Mouse (Mus musculus) embryo, embryonic 10.5 days (tissue): Measurements from ENCODE around the gene Dcakd.

Source experiments
- DNase-seq: peaks from one replicate; pipeline ENCODE4 v3.0.0-alpha.2; 2015; ENCODE audit warnings: low spot score

The Dcakd gene

DNA sequence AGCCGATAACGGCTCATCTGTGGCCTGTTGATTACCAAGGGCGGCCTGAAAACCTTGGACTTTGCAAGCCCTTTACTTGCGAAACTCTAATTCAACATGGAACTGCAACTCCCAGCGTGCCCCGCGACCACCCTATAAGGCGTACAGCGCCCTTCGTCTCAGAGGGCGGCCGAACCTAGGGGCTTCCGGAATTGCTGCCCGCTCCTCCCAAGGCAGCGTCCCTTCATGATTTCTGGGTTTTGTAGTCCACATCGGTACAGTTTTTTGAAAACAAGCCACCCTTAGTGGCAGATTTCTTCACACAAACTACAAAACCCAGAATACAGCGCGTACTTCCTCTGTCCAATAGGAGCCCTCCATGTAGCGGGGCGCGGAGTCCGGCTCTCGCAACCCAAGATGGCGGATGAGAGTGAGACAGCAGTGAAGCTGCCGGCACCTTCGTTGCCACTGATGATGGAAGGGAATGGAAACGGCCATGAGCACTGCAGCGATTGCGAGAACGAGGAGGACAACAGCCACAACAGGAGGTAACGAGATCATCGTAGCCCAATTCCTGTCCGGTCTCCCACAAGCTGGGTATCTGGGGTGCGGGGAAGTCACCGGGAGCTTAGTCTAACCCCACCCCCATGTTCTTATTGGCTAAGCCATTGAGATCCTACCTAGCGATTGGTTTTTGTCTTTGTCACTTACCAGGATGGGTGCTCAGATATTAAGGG, at the start of gene Dcakd, which contains the start of gene Nmt1:
TSS of gene Dcakd (minus strand) at position 158 of the 716 bp plus-strand sequence.
TSS of gene Nmt1 (plus strand) at position 15 of the 716 bp plus-strand sequence.
- peak; percentile 99 for DNase-seq

GRCm38 (mm10) chr11:103076581-103076980, 48.4 kb upstream of the Dcakd start:
- no peak for DNase-seq

DNA sequence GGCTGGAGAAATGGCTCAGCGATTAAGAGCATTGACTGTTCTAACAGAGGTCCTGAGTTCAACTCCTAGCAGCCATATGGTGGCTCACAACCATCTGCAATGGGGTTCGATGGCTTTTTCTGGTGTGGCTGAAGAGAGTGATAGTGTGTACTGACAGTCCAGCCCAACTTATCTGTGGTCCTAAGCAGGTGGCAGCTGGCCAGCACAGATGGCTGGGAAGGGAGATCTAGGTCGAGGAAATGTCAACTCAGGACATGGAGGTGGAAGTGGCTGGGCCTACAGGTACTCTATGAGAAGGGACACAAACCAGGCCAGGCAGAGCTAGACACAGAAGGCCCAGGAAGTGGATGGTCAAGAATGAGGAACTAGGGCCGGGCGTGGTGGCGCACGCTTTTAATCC, 47.9 kb upstream of the Dcakd start:
- DNase-seq = no peak

DNA sequence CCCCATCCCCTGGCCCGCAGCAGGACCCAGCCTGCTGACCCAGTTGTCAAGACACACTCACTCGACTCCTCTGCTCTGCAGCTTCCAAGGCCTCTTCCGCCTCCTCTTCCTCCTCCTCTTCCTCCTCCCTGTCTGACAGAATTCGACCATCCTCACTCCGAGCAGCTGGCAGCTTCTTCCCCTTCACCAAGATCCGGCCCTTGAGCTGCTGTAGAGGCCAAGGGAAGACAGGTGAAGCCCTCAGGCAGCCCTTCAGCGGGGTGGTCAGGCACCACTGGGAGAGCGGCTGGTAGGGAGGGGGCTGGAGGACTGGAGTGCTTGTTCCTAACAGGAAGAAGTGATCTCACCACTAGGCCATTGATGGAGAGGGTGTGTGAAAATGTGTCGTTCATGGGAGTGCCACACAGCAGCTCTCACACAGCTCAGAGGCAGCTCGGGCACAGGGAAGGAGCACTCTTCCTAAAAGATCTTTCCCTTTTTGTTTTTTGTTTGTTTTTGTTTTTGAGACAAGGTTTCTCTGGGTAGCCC, 46.7 kb upstream of the Dcakd start:
- DNase-seq = no peak

- DNase-seq = no peak
These were observed 46.1 kb upstream of the Dcakd start for GRCm38 (mm10) chr11:103074121-103074650.

GRCm38 (mm10) chr11:103073671-103074070, 45.5 kb upstream of the Dcakd start:
- no peak for DNase-seq

- no peak for DNase-seq
These were observed 42.3 kb upstream of the Dcakd start for GRCm38 (mm10) chr11:103070322-103070880.

- DNase-seq = no peak
These were observed 41.6 kb upstream of the Dcakd start for GRCm38 (mm10) chr11:103069731-103070130.

GRCm38 (mm10) chr11:103068884-103069283, 40.8 kb upstream of the Dcakd start:
- no peak for DNase-seq

DNA sequence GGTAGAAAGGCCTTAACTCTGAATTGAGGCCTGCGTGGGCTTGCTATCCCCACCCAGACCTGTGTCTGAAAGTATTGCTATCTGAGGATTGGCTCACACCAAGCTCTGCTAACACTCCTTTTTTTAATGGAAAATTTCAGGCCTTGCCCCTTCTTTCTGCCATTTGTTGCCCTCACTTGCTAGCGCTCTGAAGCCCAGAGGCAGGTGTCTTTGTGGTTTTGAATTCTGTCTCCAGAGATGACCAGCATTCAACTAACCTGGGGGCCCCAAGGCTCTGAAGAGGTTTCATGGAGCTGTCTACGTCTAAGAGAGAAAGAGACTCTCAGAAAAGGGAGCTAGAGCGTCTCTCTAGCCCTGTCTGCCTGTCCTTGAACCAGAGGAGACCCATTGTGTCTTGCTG, 40.1 kb upstream of the Dcakd start:
- no peak for DNase-seq

DNA sequence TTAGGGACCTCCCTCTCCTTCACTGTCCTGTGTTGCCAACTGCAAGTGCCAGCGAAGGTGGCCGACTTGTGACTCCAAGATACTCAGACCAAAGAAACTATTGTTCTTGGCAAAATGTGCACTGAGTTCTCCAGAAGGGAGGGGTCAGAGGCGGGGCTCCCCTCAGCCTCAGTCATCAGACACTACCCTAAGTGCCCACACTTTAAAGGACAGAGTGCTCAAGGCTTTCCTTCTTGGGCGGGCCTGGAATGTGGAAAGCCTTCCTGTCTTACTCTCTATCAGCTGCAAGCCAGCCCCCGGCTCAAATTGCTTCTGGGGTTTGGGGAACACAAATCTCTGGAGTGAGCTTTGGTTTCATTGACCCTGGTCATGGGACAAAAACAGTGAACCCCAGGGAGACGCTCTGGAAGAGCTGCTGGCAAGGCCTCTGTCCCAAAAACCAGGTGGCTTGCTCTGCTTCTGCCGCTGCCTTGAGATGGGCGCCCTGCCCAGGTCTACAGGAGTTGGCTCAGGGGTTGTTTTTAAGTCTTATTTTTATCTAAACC, 39.4 kb upstream of the Dcakd start:
- DNase-seq = no peak

GRCm38 (mm10) chr11:103067051-103067361, 38.9 kb upstream of the Dcakd start:
- DNase-seq = no peak

GRCm38 (mm10) chr11:103066191-103067050, 38.3 kb upstream of the Dcakd start:
- no peak for DNase-seq

DNA sequence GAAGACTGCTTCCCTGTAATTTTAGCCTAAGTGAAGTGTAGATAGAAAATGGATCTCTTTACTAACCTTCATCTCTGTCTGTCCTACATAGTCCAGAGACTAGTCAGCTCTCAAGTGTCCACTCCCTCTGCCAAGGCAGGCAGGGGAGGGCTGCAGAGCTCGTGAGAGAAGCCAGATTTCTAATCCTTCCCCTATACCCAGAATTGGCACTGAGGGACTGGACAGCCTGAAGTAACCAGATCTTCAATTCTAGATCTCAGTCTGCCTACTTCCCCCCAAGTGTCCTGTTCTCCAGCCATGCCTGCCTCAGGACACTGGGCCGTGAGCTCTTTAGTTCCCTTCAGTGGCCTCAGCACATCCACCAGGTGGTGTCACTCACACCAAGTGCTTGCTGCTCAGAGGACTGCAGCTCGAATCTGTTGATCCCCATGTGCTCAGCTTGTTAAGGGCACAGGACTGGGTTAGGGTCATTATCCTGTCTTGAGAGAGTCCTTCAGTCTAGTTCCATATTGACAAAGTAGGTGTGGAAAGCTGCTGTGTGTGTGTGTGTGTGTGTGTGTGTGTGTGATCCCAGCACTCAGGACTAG, 30.5 kb upstream of the Dcakd start:
- no peak for DNase-seq

DNA sequence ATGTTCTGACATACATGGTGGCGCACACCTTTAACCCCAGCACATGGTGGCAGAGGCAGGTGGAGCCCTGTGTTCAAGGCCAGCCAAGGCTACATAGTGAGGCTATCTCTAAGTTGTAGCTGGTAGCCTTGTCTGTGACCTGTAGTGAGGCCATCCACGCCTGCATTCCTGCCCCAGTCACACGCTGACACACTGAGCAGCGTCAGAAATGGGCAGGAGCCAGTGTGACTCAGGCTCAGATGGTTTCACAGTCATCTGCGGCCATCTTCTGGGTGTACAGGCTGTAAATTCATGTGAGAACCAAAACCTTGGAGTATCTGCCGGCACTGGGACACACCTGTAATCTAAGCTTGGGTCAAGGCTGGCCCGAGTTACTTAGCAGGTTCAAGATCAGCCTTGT, 28.5 kb upstream of the Dcakd start:
- DNase-seq = no peak

- DNase-seq = peak; percentile 93
These were observed 26.7 kb upstream of the Dcakd start for GRCm38 (mm10) chr11:103054798-103055197.

DNA sequence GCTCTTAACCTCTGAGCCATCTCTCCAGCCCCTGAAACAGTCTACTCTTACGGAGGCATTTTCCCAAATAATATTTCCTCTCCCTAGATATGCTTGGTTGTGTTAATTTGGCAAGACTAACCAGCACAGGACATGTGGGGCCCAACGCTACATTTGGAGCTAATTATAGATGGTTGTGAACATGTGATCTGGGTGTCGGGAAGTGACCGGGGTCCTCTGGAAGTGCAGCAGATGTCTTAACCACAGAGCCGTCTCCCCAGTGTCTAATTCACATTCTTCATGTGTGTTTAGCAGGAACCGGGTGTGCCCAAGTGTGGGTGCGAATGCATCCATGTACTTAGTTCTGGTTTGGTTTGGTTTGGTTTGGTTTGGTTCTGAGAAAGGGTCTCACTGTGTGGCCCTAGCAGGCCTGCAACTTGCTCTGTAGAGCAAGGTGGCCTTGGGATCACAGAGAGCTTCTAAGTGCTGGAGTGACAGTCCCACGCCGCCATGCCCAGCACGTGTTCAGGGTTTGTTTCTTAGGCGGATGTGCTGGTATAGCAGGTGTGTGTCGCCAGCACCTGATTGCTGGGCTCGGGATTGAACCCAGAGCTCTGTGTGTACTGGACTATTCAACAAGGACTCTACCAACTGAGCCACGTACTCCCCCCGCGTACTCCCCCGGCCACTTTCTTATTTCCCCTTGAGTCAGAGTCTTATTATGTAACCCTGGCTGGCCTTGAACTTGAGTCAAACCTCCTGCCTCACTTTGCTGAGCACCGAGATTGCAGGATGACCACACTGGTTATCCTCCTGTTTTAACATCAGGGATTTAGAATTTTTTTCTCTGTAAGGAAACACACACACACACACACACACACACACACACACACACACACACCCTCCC, 25.3 kb upstream of the Dcakd start:
- no peak for DNase-seq

DNA sequence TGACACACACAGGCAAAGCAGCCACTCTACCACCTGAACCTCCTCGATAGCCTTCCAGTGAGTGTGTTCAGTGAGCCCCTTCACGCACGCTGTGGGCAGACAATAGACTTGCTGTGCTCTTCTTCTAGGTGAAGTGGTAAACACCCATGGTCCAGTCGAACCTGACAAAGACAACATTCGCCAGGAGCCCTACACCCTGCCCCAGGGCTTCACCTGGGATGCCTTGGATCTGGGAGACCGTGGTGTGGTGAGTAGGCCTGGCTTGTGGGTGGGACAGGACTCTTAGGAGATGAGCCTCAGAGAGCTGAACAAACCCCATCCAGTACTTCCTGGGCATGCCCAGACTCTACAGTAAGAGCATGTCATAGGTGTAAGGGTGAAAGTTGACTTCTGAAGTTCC, 23.9 kb upstream of the Dcakd start:
- DNase-seq = no peak

DNA sequence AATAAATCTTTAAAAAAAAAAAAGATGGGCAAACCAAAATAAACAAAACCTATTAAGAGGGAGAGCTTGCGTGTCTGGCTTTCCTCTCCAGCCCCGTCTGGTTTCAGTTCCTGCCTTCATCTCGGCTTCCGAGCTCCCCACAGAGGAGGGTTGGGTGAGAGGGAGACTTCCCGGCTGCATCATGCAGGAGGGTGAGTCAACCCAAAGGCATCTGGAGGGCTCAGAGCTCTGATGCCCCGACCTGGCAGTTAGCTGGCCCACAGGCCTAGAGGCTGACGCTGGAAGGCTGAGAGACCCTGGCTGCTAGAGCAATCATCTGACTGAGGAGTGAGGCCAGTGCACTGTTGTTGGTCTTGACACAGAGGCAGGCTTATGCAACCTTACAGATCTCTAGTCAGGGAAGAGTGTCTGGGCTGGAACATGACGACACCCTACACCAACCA, 23.1 kb upstream of the Dcakd start:
- DNase-seq = no peak

GRCm38 (mm10) chr11:103050153-103050552, 22.0 kb upstream of the Dcakd start:
- DNase-seq = no peak

GRCm38 (mm10) chr11:103049611-103050010, 21.5 kb upstream of the Dcakd start:
- no peak for DNase-seq
